Mouse (Mus musculus): ENCODE measurements around the gene Atp8a1. TPM values are rescaled to one million over a fixed set of nuclear protein-coding genes. Genes with fewer than 3 reads are reported as not detected.

Gene Atp8a1
- total RNA-seq (2014; rRNA removed) (75.7 and 83.8 TPM in 2 replicates), polyA plus RNA-seq (2015; fragmentation: Nextera tagmentation; extraction: Ambion mirVana) (25.7 and 30.9 TPM in 2 replicates)

DNA sequence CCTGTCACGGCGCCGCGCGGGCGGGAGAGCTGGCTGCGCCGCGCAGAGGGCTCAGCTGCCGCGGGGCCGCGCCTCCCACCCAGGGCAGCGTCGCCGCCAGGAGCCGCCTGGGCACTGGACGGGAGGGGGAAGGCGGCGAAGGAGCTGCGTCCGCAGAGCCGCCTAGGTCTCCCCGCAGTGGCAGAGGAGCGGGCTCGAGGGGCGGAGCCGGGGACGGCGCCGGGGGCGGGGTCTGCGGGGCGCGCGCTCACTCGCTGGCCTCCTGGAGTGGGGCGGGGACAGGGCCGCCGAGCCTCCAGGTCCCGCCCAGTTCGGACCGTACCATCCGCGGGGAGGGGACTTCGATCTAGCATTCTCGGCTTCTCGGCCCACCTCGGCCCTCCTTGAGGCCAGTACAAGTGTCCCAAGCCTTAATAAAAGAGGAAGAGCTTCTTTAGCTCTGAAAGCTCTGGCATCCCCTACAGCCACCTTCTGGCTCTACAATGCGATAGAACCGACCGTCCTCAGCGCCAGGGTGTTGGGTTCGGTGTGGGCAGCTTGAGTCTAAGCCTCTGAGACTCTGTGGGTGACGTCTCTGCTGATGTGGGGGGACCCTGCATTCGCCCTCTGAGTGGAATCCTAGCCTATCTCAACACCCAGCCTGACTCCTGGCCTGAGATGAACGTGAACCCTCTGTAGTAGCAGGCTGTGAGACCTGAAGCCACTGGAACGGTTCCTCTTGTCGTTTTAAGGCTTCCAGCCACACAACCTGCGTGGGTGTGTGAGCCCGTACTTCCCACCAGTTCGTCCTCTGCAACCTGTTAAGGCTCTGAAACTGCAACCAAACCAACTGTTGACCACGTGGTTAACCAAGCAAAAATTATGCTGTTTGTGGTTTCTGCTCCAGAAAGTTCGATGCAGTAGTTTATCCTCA lies at the start of gene Atp8a1:
Gene Atp8a1, minus strand, starts transcription at position 182 of the 913 bp plus-strand sequence.
- Histone ChIP-seq H3K27me3 (ENCODE audit: insufficient read depth, low read length) (no peaks in the 10 kb centered on the region), H3K36me3 (ENCODE audit: insufficient read depth) (no peaks in the 10 kb centered on the region), H3K4me3 (ENCODE audit: low read depth, low read length) (peak within 1 kb of the TSS; percentile 98), H3K4me1 (ENCODE audit: insufficient read depth) (peaks cover 30% of the 10 kb centered on the region), H3K4me2 (ENCODE audit: low read depth) (peak within 1 kb of the TSS; percentile 93), H3K9me3 (ENCODE audit: low read length) (no peaks in the 10 kb centered on the region), H3K9ac (peak within 1 kb of the TSS; percentile 92), H3K27ac (ENCODE audit: low read depth, low read length) (peak within 1 kb of the TSS; percentile 91)
- DNase-seq (peak; percentile 97), ATAC-seq (peak; percentile 96)
- TF ChIP-seq CTCF (IDR thresholded peaks at IDR 0.05; ENCODE audit: low read depth) = no peak
- WGBS = under 1% methylated on average over 55 of the region's 64 CpGs

DNA sequence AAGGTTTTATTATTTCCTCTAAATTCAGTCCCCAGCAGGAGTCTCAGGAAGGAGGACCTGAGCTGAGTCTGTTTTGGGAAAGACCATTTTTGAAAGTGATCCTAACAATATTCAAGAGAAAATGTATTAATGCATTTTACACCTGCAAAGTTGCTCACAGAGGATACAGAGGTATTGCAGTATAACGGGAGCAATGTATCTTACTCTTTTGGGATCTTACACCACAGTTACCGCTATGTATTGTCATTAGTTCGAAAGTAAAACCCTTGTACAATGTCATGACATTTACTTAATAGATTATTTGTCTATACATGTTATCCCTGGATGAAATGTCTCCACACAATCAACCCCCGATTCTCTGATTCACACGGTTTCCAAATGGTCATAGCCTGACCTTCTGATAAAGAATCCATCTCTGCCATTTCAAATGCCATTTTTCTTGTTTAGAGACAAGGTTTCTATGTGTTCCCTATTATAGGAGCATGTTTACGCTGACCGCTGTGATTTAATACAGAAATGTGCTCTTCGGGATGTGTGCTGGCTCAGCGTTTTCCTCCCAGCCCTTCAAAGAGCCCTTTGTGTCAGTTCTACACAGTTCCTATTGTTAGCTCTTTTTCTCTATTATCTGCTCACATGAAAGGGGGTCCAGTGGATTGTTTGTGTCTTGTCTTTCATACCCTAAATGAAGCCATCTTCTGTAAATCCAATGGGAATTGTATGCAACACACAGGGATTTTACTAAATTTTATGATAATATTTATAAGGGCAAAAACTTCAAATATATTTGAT lies 37.4 kb upstream of the Atp8a1 start:
- no peak overlapping the region for H3K4me3 ChIP-seq (ENCODE audit: low read depth, low read length)
- H3K27me3 ChIP-seq (ENCODE audit: insufficient read depth, low read length) = no peaks in the 10 kb centered on the region
- no peaks in the 10 kb centered on the region for H3K4me1 ChIP-seq (ENCODE audit: insufficient read depth)
- DNase-seq (no peak), ATAC-seq (peak; percentile 40; the same call in 1 of the 2 replicates)
- no peaks in the 10 kb centered on the region for H3K36me3 ChIP-seq (ENCODE audit: insufficient read depth)
- H3K9me3 ChIP-seq (ENCODE audit: low read length) = no peaks in the 10 kb centered on the region
- H3K4me2 ChIP-seq (ENCODE audit: low read depth) = no peak overlapping the region
- no peak overlapping the region for H3K27ac ChIP-seq (ENCODE audit: low read depth, low read length)
- WGBS = 42% methylated on average over 9 of the region's 9 CpGs
- H3K9ac ChIP-seq = no peak overlapping the region
- TF ChIP-seq CTCF (IDR thresholded peaks at IDR 0.05; ENCODE audit: low read depth) = no peak

GRCm38 (mm10) chr5:67883564-67884171 lies 36.4 kb upstream of the Atp8a1 start:
- no peak for TF ChIP-seq CTCF (IDR thresholded peaks at IDR 0.05; ENCODE audit: low read depth)
- ATAC-seq (no peak), DNase-seq (no peak)
- Histone ChIP-seq H3K9ac (no peak overlapping the region), H3K27me3 (ENCODE audit: insufficient read depth, low read length) (no peaks in the 10 kb centered on the region), H3K36me3 (ENCODE audit: insufficient read depth) (no peaks in the 10 kb centered on the region), H3K9me3 (ENCODE audit: low read length) (no peaks in the 10 kb centered on the region), H3K4me2 (ENCODE audit: low read depth) (no peak overlapping the region), H3K27ac (ENCODE audit: low read depth, low read length) (no peak overlapping the region), H3K4me1 (ENCODE audit: insufficient read depth) (no peaks in the 10 kb centered on the region), H3K4me3 (ENCODE audit: low read depth, low read length) (no peak overlapping the region)
- 72% methylated on average over 1 of the region's 1 CpGs for WGBS

DNA sequence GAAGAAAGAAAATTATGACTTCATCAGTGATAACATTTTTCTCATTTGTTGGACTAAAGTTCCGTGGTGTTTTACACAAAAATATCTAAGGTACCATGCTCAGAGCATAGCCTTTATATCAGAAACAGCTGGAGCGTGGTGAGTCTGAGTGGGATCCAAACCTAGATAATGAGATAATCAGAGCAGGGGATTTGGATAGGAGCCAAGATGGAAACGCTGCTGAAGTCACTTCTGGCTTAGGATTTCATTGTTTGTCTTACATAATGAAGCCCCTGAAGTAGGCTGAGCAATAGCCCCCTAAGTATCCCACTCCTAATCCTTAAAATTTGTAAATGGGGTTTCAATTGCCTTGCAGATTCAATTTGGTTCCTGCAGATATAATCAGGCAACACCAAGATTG lies 24.2 kb upstream of the Atp8a1 start:
- no peak for TF ChIP-seq CTCF (IDR thresholded peaks at IDR 0.05; ENCODE audit: low read depth)
- WGBS = 17% methylated on average over 3 of the region's 3 CpGs
- no peaks in the 10 kb centered on the region for H3K4me1 ChIP-seq (ENCODE audit: insufficient read depth)
- H3K27ac ChIP-seq (ENCODE audit: low read depth, low read length) = no peak overlapping the region
- ATAC-seq (no peak), DNase-seq (peak; percentile 11)
- no peak overlapping the region for H3K4me2 ChIP-seq (ENCODE audit: low read depth)
- H3K36me3 ChIP-seq (ENCODE audit: insufficient read depth) = no peaks in the 10 kb centered on the region
- H3K9ac ChIP-seq = no peak overlapping the region
- no peaks in the 10 kb centered on the region for H3K27me3 ChIP-seq (ENCODE audit: insufficient read depth, low read length)
- H3K9me3 ChIP-seq (ENCODE audit: low read length) = no peaks in the 10 kb centered on the region
- no peak overlapping the region for H3K4me3 ChIP-seq (ENCODE audit: low read depth, low read length)

DNA sequence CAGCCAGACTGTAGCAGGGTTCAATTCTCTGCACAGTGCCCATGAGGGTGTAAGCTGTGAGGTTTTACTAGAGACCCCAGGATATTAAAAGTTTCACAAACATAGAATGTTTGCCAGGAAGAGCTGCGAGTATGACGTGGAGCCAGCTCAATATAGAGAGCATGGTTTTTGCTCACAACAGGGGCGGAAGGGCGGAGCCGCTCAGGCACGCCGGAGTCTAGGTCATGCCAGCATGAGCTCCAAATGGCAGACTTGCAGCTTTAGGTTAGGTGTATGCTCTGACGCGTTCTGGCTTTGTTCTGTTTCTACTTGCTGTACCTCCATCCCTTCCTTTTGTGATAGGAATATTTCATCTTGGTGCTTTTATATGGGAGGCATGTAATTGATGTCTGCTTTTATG lies 19.0 kb upstream of the Atp8a1 start:
- WGBS = 70% methylated on average over 9 of the region's 9 CpGs
- no peaks in the 10 kb centered on the region for H3K27me3 ChIP-seq (ENCODE audit: insufficient read depth, low read length)
- no peak for ATAC-seq

GRCm38 (mm10) chr5:67865670-67866069 lies 18.4 kb upstream of the Atp8a1 start:
- Histone ChIP-seq H3K4me2 (ENCODE audit: low read depth) (no peak overlapping the region), H3K36me3 (ENCODE audit: insufficient read depth) (no peaks in the 10 kb centered on the region), H3K9me3 (ENCODE audit: low read length) (no peaks in the 10 kb centered on the region), H3K9ac (no peak overlapping the region), H3K27me3 (ENCODE audit: insufficient read depth, low read length) (no peaks in the 10 kb centered on the region), H3K27ac (ENCODE audit: low read depth, low read length) (no peak overlapping the region), H3K4me3 (ENCODE audit: low read depth, low read length) (no peak overlapping the region), H3K4me1 (ENCODE audit: insufficient read depth) (no peaks in the 10 kb centered on the region)
- ATAC-seq = no peak
- no peak for TF ChIP-seq CTCF (IDR thresholded peaks at IDR 0.05; ENCODE audit: low read depth)
- DNase-seq = no peak
- WGBS = 61% methylated on average over 5 of the region's 5 CpGs

More for the DNA sequence above, 19.0 kb upstream of the Atp8a1 start:
- Histone ChIP-seq H3K27ac (ENCODE audit: low read depth, low read length) (no peak overlapping the region), H3K4me3 (ENCODE audit: low read depth, low read length) (no peak overlapping the region), H3K9ac (no peak overlapping the region), H3K36me3 (ENCODE audit: insufficient read depth) (no peaks in the 10 kb centered on the region), H3K4me2 (ENCODE audit: low read depth) (no peak overlapping the region), H3K4me1 (ENCODE audit: insufficient read depth) (no peaks in the 10 kb centered on the region), H3K9me3 (ENCODE audit: low read length) (no peaks in the 10 kb centered on the region)
- DNase-seq = no peak
- TF ChIP-seq CTCF (IDR thresholded peaks at IDR 0.05; ENCODE audit: low read depth) = no peak

Data from forebrain, postnatal 0 days (tissue).